Mouse (Mus musculus): ENCODE measurements around the gene Adgrv1.

DNA sequence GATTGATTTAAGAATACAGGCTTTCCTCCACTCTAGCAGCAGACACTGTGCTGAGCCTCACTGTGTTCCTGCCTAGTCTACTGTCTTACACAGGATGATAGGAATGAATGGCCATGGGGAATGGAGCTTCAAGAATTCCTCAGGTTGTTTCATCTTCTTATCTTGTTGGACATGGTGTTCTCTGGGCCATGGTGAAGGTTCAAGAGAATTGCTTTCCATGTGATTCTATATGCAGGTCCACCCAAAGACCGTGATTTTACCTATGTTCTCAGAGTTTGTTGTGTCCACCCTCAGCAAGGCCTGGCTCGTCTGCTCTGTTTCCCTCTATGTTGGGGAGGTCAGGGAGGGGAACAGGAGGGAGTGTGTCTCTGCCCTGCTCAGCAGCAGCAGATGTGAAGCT, 26.0 kb downstream of the Adgrv1 start:
- TF ChIP-seq CTCF (IDR thresholded peaks at IDR 0.05; ENCODE audit: low read depth) (no peak), EP300 (optimal IDR thresholded peaks at IDR 0.05) (no peak)

Data from stomach, postnatal 0 days (tissue).